Mouse (Mus musculus) limb, embryonic 12.5 days (tissue): ENCODE measurements around the gene R3hdm2. TPM values are rescaled to one million over a fixed set of nuclear protein-coding genes. Genes with fewer than 3 reads are reported as not detected.

ENCODE experiments used
- ATAC-seq: fragments of 200-750 bp; cut with Nextera tagmentation; 2 replicates; pipeline ENCODE4 v1.8.0; 2017; ENCODE audit warnings: low read depth, moderate TSS enrichment; ENCODE audit not compliant: insufficient number of reproducible peaks, insufficient read depth, low FRiP score, low TSS enrichment
- H3K27ac ChIP-seq: fragments of 300-500 bp; sonication (generic); 2 replicates; pipeline ENCODE4 v1.5.1; 2016; ENCODE audit warnings: mild to moderate bottlenecking, moderate library complexity
- H3K27me3 ChIP-seq: fragments of 300-500 bp; sonication (generic); 2 replicates; pipeline ENCODE4 v1.6.1; 2016; ENCODE audit warnings: mild to moderate bottlenecking, moderate library complexity
- H3K36me3 ChIP-seq: fragments of 300-500 bp; sonication (generic); 2 replicates; pipeline ENCODE4 v1.6.1; 2016; ENCODE audit warnings: mild to moderate bottlenecking, moderate library complexity
- H3K4me1 ChIP-seq: fragments of 300-500 bp; sonication (generic); replicated peaks from 2 replicates; pipeline ENCODE4 v1.6.1; 2016
- H3K4me2 ChIP-seq: fragments of 300-500 bp; sonication (generic); 2 replicates; pipeline ENCODE4 v1.6.1; 2016; ENCODE audit warnings: mild to moderate bottlenecking, moderate library complexity
- H3K4me3 ChIP-seq: fragments of 300-500 bp; sonication (generic); replicated peaks from 2 replicates; pipeline ENCODE4 v1.5.1; 2016; ENCODE audit warnings: mild to moderate bottlenecking
- H3K9ac ChIP-seq: fragments of 300-500 bp; sonication (generic); replicated peaks from 2 replicates; pipeline ENCODE4 v1.6.1; 2016; ENCODE audit warnings: mild to moderate bottlenecking, moderate library complexity
- H3K9me3 ChIP-seq: fragments of 300-500 bp; sonication (generic); 2 replicates; pipeline ENCODE4 v1.6.1; 2016; ENCODE audit warnings: mild to moderate bottlenecking, moderate library complexity
- WGBS: fragments of 180-500 bp; shearing (Covaris S2); methylation state at CpG from one replicate; pipeline ENCODE4 v1.1.7; 2016; 5-methylcytosine and 5-hydroxymethylcytosine counted together
- polyA plus RNA-seq: library from polyadenylated mRNA; unstranded; fragments of >200 nt; fragmentation: Nextera tagmentation; extraction: Ambion mirVana; gene quantifications from 2 replicates; pipeline ENCODE4 v1.2.1, GENCODE M21; 2016

The R3hdm2 gene
- polyA plus RNA-seq, 1 experiment from 2014 or later, result 45.6 TPM

GRCm38 (mm10) chr10:127355336-127355735 is 24.8 kb upstream of the R3hdm2 start:
- ATAC-seq, result no peak
- no peaks in the 10 kb centered on the region for H3K27me3 ChIP-seq
- H3K9ac ChIP-seq, result no peak overlapping the region
- H3K36me3 ChIP-seq, result no peaks in the 10 kb centered on the region
- H3K9me3 ChIP-seq, result no peaks in the 10 kb centered on the region
- H3K4me2 ChIP-seq, result no peak overlapping the region
- H3K4me1 ChIP-seq, result peaks cover 8% of the 10 kb centered on the region
- no peak overlapping the region for H3K27ac ChIP-seq
- H3K4me3 ChIP-seq, result no peak overlapping the region
- WGBS, result 76% methylated on average over 10 of the region's 10 CpGs

DNA sequence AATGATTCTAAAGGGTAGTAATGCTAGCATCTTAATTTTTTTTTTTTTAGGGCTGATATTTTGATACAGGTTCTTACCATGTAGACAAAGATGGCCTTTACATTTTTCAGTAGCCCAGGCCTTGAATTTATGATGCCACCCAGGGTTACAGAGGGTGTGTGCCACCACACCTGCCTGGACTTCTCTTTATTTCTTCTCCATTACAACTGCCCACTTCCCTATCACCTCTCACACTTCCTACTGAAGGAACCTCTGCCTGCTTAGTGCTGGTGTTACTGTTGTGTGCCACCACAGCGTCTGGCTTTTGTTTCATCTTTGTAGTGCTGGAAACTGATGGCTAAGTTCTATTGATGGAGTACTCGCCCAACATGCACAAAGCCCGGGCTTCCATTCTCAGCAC is 19.4 kb upstream of the R3hdm2 start:
- no peak overlapping the region for H3K4me3 ChIP-seq
- H3K27ac ChIP-seq, result no peak overlapping the region
- no peak for ATAC-seq
- no peak overlapping the region for H3K9ac ChIP-seq
- H3K4me2 ChIP-seq, result no peak overlapping the region
- 79% methylated on average over 3 of the region's 3 CpGs for WGBS
- H3K4me1 ChIP-seq, result no peaks in the 10 kb centered on the region
- H3K36me3 ChIP-seq, result no peaks in the 10 kb centered on the region
- H3K9me3 ChIP-seq, result no peaks in the 10 kb centered on the region
- H3K27me3 ChIP-seq, result no peaks in the 10 kb centered on the region

GRCm38 (mm10) chr10:127367116-127367515 is 13.0 kb upstream of the R3hdm2 start:
- no peaks in the 10 kb centered on the region for H3K9me3 ChIP-seq
- H3K4me1 ChIP-seq, result peaks cover 10% of the 10 kb centered on the region; the same call in 1 of the 2 replicates
- H3K36me3 ChIP-seq, result no peaks in the 10 kb centered on the region
- H3K4me2 ChIP-seq, result no peak overlapping the region
- no peak overlapping the region for H3K4me3 ChIP-seq
- no peak overlapping the region for H3K9ac ChIP-seq
- H3K27me3 ChIP-seq, result no peaks in the 10 kb centered on the region
- ATAC-seq, result no peak
- WGBS, result 80% methylated on average over 5 of the region's 5 CpGs
- H3K27ac ChIP-seq, result no peak overlapping the region

DNA sequence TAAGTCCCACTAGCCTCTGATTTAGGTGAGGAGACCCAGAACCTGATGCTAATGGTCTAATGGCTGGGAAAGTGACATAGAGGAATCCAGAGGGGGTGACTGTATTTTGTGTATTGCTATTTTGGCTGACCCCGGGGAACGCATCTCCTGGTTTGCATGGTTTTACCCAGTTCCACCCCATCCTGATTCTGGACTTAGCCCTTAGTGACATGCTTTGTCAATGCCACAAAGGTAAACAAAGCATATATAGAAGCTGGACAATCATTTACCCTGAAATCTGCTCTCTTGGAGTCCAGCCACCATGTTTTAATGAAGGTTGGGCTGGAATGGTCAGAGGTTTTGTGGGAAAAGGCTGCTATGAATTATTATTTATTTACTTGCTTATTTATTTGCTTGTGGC is 11.9 kb upstream of the R3hdm2 start:
- Histone ChIP-seq H3K4me2 (no peak overlapping the region), H3K36me3 (no peaks in the 10 kb centered on the region), H3K4me3 (no peak overlapping the region), H3K9ac (no peak overlapping the region), H3K4me1 (peaks cover 10% of the 10 kb centered on the region; the same call in 1 of the 2 replicates), H3K9me3 (0 out of 2 replicates have a peak, but pooled peaks cover 3% of the 10 kb centered on the region), H3K27me3 (no peaks in the 10 kb centered on the region), H3K27ac (no peak overlapping the region)
- 92% methylated on average over 2 of the region's 2 CpGs for WGBS
- ATAC-seq, result no peak

DNA sequence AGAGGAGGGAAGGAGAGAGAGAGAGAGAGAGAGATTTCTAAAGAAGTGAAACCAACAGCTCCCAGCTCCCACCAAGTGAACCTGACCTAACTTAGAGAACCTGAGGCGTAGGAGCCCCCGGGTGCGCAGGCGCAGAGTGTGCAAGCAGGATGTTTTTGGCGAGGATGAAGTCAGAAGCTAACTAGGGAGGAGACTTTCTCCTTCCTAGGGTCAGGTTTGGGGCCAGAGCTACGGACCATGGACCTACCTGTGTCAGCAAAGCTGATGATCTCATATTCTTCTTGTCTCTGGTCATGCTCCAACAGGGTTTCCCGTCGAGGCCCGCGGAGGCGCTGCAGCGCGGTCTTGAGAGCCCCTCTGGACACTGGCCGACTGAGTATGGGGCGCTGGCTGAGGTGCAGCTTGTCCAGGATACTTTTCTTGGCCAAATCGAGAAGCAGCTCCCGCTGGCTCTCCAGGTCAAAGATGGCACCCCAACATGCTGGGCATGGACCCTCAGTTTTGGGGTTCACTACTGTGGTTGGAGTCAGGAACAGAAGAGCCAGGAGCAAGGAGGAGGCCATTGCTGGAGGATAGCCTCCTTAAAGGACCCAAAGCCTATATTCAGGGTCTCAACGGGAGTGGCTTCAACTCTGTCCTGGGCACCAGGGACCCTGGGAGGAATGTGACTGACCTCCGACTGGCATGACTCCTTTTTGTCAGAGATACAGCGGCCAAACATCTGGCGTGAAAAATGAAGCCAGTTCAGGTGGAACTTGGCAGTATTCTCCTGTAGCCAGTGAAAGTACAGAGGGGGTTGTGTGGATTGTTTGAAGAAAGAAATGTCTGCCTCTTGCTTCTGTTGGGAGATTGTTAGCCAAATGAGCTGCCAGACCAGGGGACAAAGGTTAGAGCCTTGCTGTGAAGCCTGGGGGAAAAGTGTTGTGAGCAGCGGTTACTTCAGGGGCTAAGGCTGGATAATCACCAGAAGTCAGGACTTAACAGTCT is 10.0 kb upstream of the R3hdm2 start, which contains the start of gene Inhbc:
Inhbc (minus strand) TSS at position 598 of the 987 bp plus-strand sequence.
- Histone ChIP-seq H3K9ac (no peak within 1 kb of the TSS), H3K9me3 (0 out of 2 replicates have a peak, but pooled peaks cover 3% of the 10 kb centered on the region), H3K4me3 (no peak within 1 kb of the TSS), H3K27ac (no peak within 1 kb of the TSS), H3K27me3 (no peaks in the 10 kb centered on the region), H3K36me3 (no peaks in the 10 kb centered on the region), H3K4me1 (peaks cover 10% of the 10 kb centered on the region; the same call in 1 of the 2 replicates), H3K4me2 (no peak within 1 kb of the TSS)
- no peak for ATAC-seq
- 78% methylated on average over 22 of the region's 22 CpGs for WGBS

DNA sequence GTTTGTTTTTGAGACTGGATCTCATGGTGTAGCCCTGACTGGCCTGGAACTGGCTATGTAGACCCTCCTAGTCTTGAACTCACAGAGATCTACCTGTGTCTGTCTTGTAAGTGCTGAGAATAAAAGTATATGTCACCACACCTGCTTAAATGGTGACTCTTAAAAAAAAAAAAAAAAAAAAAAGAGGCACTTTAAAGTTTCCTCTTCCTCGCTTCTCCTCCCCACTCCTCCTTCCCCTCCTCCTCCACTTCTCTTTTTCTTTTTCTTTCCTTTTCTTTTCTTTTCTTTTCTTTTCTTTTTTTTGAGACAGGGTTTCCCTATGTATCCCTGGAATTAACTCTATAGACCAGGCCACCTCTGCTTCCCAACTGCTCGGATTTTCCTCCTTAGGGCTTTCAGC is 9.1 kb upstream of the R3hdm2 start:
- 0 out of 2 replicates have a peak, but pooled peaks cover 3% of the 10 kb centered on the region for H3K9me3 ChIP-seq
- H3K4me1 ChIP-seq, result peaks cover 10% of the 10 kb centered on the region; the same call in 1 of the 2 replicates
- no peaks in the 10 kb centered on the region for H3K27me3 ChIP-seq
- no peaks in the 10 kb centered on the region for H3K36me3 ChIP-seq
- ATAC-seq, result no peak
- no peak overlapping the region for H3K27ac ChIP-seq
- H3K4me3 ChIP-seq, result no peak overlapping the region
- H3K9ac ChIP-seq, result no peak overlapping the region
- H3K4me2 ChIP-seq, result no peak overlapping the region
- WGBS, result 82% methylated on average over 2 of the region's 2 CpGs

GRCm38 (mm10) chr10:127377700-127378099 is 2.4 kb upstream of the R3hdm2 start:
- WGBS, result 64% methylated on average over 3 of the region's 3 CpGs
- ATAC-seq, result no peak
- Histone ChIP-seq H3K9ac (no peak overlapping the region), H3K27me3 (no peaks in the 10 kb centered on the region), H3K4me1 (peaks cover 5% of the 10 kb centered on the region), H3K27ac (no peak overlapping the region), H3K36me3 (no peaks in the 10 kb centered on the region), H3K4me3 (no peak overlapping the region), H3K4me2 (no peak overlapping the region), H3K9me3 (0 out of 2 replicates have a peak, but pooled peaks cover 2% of the 10 kb centered on the region)

DNA sequence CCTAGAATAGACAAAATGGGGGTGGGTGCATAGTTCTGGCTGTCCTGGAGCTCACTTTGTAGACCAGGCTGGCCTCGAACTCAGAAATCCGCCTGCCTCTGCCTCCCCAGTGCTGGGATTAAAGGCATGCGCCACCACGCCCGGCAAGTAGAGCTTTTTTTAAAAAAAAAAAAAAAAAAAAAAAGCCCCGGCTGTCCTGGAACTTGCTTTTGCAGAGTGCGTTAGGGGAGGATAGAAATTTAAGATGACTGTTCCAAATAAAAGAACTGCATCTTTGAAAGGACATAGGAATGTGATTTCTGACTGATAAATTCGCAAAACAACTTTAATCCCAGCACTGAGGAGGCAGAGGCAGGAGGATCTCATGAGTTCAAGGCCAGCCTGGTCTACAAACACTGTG is 473 bp upstream of the R3hdm2 start:
- Histone ChIP-seq H3K36me3 (0 out of 2 replicates have a peak, but pooled peaks cover 5% of the 10 kb centered on the region), H3K4me2 (peak overlapping the region; percentile 53), H3K9me3 (no peaks in the 10 kb centered on the region), H3K27ac (peak overlapping the region; percentile 96), H3K4me3 (peak overlapping the region; percentile 61), H3K9ac (peak overlapping the region; percentile 78; the same call in 1 of the 2 replicates), H3K27me3 (no peaks in the 10 kb centered on the region), H3K4me1 (peaks cover 10% of the 10 kb centered on the region)
- 88% methylated on average over 8 of the region's 8 CpGs for WGBS
- no peak for ATAC-seq

DNA sequence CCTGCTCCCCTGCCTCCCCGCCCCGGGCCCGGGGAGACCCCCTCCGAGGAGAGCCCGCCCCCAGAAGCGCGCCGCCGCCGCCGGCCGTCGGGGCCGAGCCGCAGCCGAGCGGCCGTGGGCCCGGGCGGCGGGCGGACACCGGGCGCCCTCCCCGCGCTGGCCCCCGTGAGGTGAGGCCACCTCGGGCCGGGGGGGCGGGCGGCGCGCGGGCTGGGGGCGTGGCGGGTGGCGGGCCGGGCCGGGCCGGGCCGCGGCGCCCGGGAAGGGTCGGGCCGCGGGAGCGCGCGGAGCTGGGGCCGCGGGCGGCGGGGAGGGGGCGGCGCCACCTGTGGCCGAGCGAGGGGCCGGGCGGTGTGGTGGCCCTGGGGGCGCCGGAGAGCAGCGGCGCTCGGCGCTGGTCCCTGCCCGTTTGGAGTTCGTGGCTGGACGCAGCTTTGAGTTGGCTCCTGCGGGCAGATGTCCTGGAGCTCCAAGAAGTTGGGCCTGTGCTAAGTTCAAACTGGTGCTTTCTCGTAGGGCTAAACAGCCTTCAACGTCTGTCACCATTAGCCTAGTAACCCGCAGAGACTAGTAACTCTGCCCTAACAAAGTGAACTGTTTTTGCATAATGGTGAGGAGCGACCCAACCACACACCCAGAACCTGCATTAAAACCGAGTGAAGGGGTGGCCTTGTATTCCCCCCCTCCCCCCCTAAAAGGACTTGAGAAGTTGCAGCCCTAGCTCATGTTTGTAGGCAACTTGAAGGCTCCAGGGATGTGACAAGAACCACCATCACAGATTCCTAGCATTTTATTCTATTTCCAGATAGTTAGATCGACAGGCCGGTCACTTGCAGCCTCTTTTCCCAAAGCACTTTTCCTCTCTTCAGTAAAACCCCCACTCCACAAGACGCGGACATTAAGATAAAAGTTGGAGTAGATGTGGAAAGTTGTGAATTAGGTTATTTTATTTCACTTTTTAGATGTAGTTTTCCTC is 928 bp downstream of the R3hdm2 start:
- 3% methylated on average over 44 of the region's 79 CpGs for WGBS
- Histone ChIP-seq H3K36me3 (0 out of 2 replicates have a peak, but pooled peaks cover 5% of the 10 kb centered on the region), H3K27me3 (no peaks in the 10 kb centered on the region), H3K9ac (peak overlapping the region; percentile 78), H3K4me1 (peaks cover 10% of the 10 kb centered on the region), H3K4me2 (peak overlapping the region; percentile 65), H3K4me3 (peak overlapping the region; percentile 61), H3K27ac (peak overlapping the region; percentile 96), H3K9me3 (no peaks in the 10 kb centered on the region)
- ATAC-seq, result peak; percentile 81

- Histone ChIP-seq H3K36me3 (0 out of 2 replicates have a peak, but pooled peaks cover 5% of the 10 kb centered on the region), H3K27ac (peak overlapping the region; percentile 96), H3K27me3 (no peaks in the 10 kb centered on the region), H3K4me1 (peaks cover 10% of the 10 kb centered on the region), H3K9ac (peak overlapping the region; percentile 78; the same call in 1 of the 2 replicates), H3K9me3 (no peaks in the 10 kb centered on the region), H3K4me2 (peak overlapping the region; percentile 65), H3K4me3 (peak overlapping the region; percentile 61)
- ATAC-seq, result no peak
- WGBS, result 56% methylated on average over 2 of the region's 2 CpGs
These were observed 1.6 kb downstream of the R3hdm2 start for GRCm38 (mm10) chr10:127381743-127382134.
